Mouse (Mus musculus): Measurements from ENCODE around the gene Stk26. TPM values are rescaled to one million over a fixed set of nuclear protein-coding genes. Genes with fewer than 3 reads are reported as not detected.

Stk26 gene
- polyA plus RNA-seq, 1 experiment from 2014 or later = 12.1 TPM

GRCm38 (mm10) chrX:50903497-50903896 lies 62.6 kb downstream of the Stk26 start:
- WGBS (ENCODE audit: insufficient replicate concordance) = 80% methylated on average over 3 of the region's 3 CpGs
- no peak overlapping the region for H3K4me2 ChIP-seq

DNA sequence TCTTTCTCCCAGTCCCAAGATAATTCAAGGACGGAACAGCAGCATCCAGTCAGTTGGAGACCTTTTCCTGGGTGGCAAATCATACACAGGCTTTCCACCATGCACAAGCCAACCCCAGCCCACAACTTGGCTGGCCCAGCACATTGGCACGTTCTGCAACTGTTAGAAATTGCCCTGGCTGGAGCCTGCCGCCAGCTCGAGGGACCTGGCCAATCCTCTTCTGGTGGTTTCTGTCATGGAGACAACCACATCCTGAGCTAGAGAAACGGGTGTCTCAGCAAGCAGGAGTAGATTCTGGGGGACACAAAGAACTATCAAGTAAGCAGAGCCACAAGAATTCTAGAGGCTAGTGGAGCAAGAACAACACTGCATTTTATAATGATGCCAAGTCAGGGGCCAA lies 69.1 kb downstream of the Stk26 start:
- no peak overlapping the region for H3K9ac ChIP-seq (ENCODE audit: low read depth, low read length)
- ATAC-seq (replicated peaks; ENCODE audit: insufficient number of reproducible peaks, low FRiP score, low TSS enrichment) = no peak
- WGBS (ENCODE audit: insufficient replicate concordance) = 75% methylated on average over 5 of the region's 5 CpGs

More at GRCm38 (mm10) chrX:50903497-50903896, 62.6 kb downstream of the Stk26 start:
- Histone ChIP-seq H3K9me3 (replicated peaks; ENCODE audit: control insufficient read depth, low read length) (no peaks in the 10 kb centered on the region), H3K36me3 (ENCODE audit: control insufficient read depth, insufficient read depth, low read length) (no peaks in the 10 kb centered on the region), H3K27me3 (ENCODE audit: control insufficient read depth, insufficient read depth, low read length) (no peaks in the 10 kb centered on the region), H3K9ac (ENCODE audit: low read depth, low read length) (no peak overlapping the region), H3K27ac (ENCODE audit: low read depth, low read length) (no peak overlapping the region), H3K4me1 (ENCODE audit: control insufficient read depth, insufficient read depth, low read length) (no peaks in the 10 kb centered on the region), H3K4me3 (ENCODE audit: low read depth, low read length) (no peak overlapping the region)
- ATAC-seq (replicated peaks; ENCODE audit: insufficient number of reproducible peaks, low FRiP score, low TSS enrichment) = no peak

GRCm38 (mm10) chrX:50917389-50917788 lies 76.5 kb downstream of the Stk26 start:
- H3K9me3 ChIP-seq (replicated peaks; ENCODE audit: control insufficient read depth, low read length) = no peaks in the 10 kb centered on the region
- no peaks in the 10 kb centered on the region for H3K4me1 ChIP-seq (ENCODE audit: control insufficient read depth, insufficient read depth, low read length)
- H3K4me3 ChIP-seq (ENCODE audit: low read depth, low read length) = no peak overlapping the region
- H3K27ac ChIP-seq (ENCODE audit: low read depth, low read length) = no peak overlapping the region
- no peak for ATAC-seq (replicated peaks; ENCODE audit: insufficient number of reproducible peaks, low FRiP score, low TSS enrichment)
- 49% methylated on average over 3 of the region's 3 CpGs for WGBS (ENCODE audit: insufficient replicate concordance)
- H3K27me3 ChIP-seq (ENCODE audit: control insufficient read depth, insufficient read depth, low read length) = no peaks in the 10 kb centered on the region
- H3K9ac ChIP-seq (ENCODE audit: low read depth, low read length) = no peak overlapping the region
- no peak overlapping the region for H3K4me2 ChIP-seq
- H3K36me3 ChIP-seq (ENCODE audit: control insufficient read depth, insufficient read depth, low read length) = no peaks in the 10 kb centered on the region

More for the DNA sequence above, 69.1 kb downstream of the Stk26 start:
- Histone ChIP-seq H3K4me1 (ENCODE audit: control insufficient read depth, insufficient read depth, low read length) (no peaks in the 10 kb centered on the region), H3K27me3 (ENCODE audit: control insufficient read depth, insufficient read depth, low read length) (no peaks in the 10 kb centered on the region), H3K9me3 (replicated peaks; ENCODE audit: control insufficient read depth, low read length) (no peaks in the 10 kb centered on the region), H3K27ac (ENCODE audit: low read depth, low read length) (no peak overlapping the region), H3K4me2 (no peak overlapping the region), H3K4me3 (ENCODE audit: low read depth, low read length) (no peak overlapping the region), H3K36me3 (ENCODE audit: control insufficient read depth, insufficient read depth, low read length) (no peaks in the 10 kb centered on the region)

DNA sequence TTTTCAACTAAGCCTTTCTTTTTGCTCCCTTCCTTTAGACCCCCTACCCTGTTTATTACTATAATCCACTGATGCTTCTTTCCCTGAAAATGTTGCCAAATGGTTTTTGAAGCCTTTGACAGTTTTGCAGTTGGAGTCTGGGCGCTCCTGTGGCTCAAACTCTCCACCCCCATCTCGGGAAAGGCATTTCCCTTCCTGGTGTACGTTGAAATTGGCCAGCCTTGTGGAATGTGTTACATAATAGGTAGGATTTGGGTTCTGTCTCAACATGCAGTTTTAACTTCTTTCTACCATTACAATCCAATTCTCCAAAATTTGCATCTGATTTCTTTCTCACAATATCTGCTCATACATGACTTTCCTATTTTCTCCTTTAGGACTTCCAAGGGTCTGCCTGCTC lies 77.9 kb downstream of the Stk26 start:
- H3K9ac ChIP-seq (ENCODE audit: low read depth, low read length) = no peak overlapping the region
- no peak overlapping the region for H3K4me2 ChIP-seq
- no peak for ATAC-seq (replicated peaks; ENCODE audit: insufficient number of reproducible peaks, low FRiP score, low TSS enrichment)
- H3K9me3 ChIP-seq (replicated peaks; ENCODE audit: control insufficient read depth, low read length) = no peaks in the 10 kb centered on the region
- no peaks in the 10 kb centered on the region for H3K27me3 ChIP-seq (ENCODE audit: control insufficient read depth, insufficient read depth, low read length)
- H3K36me3 ChIP-seq (ENCODE audit: control insufficient read depth, insufficient read depth, low read length) = no peaks in the 10 kb centered on the region
- H3K4me3 ChIP-seq (ENCODE audit: low read depth, low read length) = no peak overlapping the region
- WGBS (ENCODE audit: insufficient replicate concordance) = 35% methylated on average over 3 of the region's 3 CpGs
- no peak overlapping the region for H3K27ac ChIP-seq (ENCODE audit: low read depth, low read length)
- no peaks in the 10 kb centered on the region for H3K4me1 ChIP-seq (ENCODE audit: control insufficient read depth, insufficient read depth, low read length)

DNA sequence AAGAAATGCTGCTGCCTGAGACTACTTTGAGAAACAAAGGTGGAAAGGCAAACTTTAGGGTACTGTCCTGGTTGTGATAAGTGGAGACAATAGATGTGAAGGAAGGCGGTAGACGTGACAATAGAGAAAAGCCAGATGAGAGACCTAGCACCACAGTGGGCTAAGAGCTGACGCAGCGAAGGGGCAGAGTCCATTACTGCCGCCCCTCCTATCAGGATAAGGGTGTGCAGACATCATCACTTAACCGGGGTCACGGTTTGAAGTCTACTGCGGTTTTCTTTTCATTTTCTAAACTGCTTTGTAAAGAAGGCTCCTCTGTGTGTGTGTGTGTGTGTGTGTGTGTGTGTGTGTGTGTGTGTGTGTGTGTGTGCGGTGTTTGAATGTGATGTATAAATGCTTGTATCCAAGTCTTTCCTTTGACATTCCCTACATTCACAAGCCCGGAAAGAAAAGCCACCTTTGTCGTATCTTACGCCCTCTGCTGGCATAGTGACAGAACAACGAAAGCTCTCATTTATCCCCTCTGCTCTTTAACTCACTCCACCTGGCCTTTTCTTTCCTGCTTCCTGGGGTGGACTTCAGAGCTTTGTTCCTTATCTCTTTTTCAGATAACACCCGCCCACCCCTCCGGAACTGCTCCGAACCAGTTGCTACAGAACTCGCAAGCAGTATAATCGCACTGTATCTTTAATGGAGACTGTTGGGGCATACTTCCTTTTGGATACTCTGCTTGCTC lies 84.0 kb downstream of the Stk26 start:
- H3K9ac ChIP-seq (ENCODE audit: low read depth, low read length) = no peak overlapping the region
- no peak for ATAC-seq (replicated peaks; ENCODE audit: insufficient number of reproducible peaks, low FRiP score, low TSS enrichment)
- H3K4me3 ChIP-seq (ENCODE audit: low read depth, low read length) = no peak overlapping the region; the same call in 1 of the 2 replicates
- WGBS (ENCODE audit: insufficient replicate concordance) = 33% methylated on average over 18 of the region's 18 CpGs
- no peaks in the 10 kb centered on the region for H3K4me1 ChIP-seq (ENCODE audit: control insufficient read depth, insufficient read depth, low read length)
- H3K36me3 ChIP-seq (ENCODE audit: control insufficient read depth, insufficient read depth, low read length) = no peaks in the 10 kb centered on the region
- H3K4me2 ChIP-seq = peak overlapping the region; percentile 24; the same call in 1 of the 2 replicates
- H3K27ac ChIP-seq (ENCODE audit: low read depth, low read length) = no peak overlapping the region
- no peaks in the 10 kb centered on the region for H3K9me3 ChIP-seq (replicated peaks; ENCODE audit: control insufficient read depth, low read length)
- H3K27me3 ChIP-seq (ENCODE audit: control insufficient read depth, insufficient read depth, low read length) = no peaks in the 10 kb centered on the region

DNA sequence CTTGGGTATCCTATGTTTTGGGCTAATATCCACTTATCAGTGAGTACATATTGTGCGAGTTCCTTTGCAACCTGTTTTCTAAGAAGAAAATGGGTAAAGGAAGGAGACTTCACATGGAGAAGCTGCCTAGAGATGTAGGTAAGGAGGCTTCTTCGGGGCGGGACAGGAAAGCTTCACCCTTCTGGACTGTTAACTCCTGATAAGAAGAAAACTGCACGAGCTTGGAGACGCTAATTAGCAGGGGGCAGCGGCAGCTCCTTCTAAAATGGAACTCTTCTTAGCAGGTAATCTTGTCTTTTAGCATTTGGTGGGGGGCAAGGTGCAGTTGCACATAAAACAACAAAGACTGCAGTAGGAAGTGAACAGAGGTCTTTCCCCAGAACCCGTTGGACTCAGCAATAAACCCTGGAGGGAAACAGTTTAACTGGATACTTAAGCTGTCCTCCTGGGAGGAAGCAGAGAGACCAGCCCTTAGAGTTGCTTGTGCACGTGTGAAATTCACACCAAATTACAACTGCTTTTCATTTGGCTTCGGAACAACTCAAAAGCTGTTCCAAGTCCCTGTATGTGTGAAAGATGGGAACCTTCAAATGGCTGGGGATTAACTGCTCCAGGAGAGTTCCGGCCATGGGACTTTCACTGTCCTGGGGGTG lies 86.2 kb downstream of the Stk26 start:
- no peak for ATAC-seq (replicated peaks; ENCODE audit: insufficient number of reproducible peaks, low FRiP score, low TSS enrichment)
- WGBS (ENCODE audit: insufficient replicate concordance) = 50% methylated on average over 10 of the region's 10 CpGs
- H3K27ac ChIP-seq (ENCODE audit: low read depth, low read length) = no peak overlapping the region

DNA sequence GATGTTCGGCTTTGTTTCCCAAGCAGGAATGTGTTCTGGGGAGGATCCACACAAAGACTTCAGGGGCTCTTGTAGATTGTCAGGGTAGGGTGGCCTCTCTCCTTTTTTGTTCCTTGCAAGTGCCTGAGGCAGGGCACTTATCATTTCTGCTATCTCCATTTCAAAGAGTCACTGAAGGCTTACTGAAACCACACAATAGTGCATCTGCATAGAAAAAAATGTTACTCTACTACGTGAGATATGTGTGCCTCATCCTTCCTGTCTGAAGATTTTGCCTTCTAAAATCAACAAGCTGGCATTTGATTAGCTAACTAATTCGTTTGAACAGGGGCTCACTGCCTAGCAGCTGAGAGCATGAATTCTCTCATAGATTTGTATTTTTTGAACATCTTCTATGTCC lies 89.5 kb downstream of the Stk26 start:
- Histone ChIP-seq H3K9me3 (replicated peaks; ENCODE audit: control insufficient read depth, low read length) (no peaks in the 10 kb centered on the region), H3K27ac (ENCODE audit: low read depth, low read length) (no peak overlapping the region), H3K27me3 (ENCODE audit: control insufficient read depth, insufficient read depth, low read length) (no peaks in the 10 kb centered on the region), H3K4me2 (no peak overlapping the region), H3K4me3 (ENCODE audit: low read depth, low read length) (no peak overlapping the region), H3K9ac (ENCODE audit: low read depth, low read length) (no peak overlapping the region), H3K36me3 (ENCODE audit: control insufficient read depth, insufficient read depth, low read length) (no peaks in the 10 kb centered on the region), H3K4me1 (ENCODE audit: control insufficient read depth, insufficient read depth, low read length) (no peaks in the 10 kb centered on the region)
- no peak for ATAC-seq (replicated peaks; ENCODE audit: insufficient number of reproducible peaks, low FRiP score, low TSS enrichment)
- 46% methylated on average over 3 of the region's 3 CpGs for WGBS (ENCODE audit: insufficient replicate concordance)

More for the DNA sequence above, 86.2 kb downstream of the Stk26 start:
- no peaks in the 10 kb centered on the region for H3K27me3 ChIP-seq (ENCODE audit: control insufficient read depth, insufficient read depth, low read length)
- no peaks in the 10 kb centered on the region for H3K9me3 ChIP-seq (replicated peaks; ENCODE audit: control insufficient read depth, low read length)
- no peaks in the 10 kb centered on the region for H3K4me1 ChIP-seq (ENCODE audit: control insufficient read depth, insufficient read depth, low read length)
- no peak overlapping the region for H3K4me2 ChIP-seq
- no peak overlapping the region for H3K4me3 ChIP-seq (ENCODE audit: low read depth, low read length)
- no peaks in the 10 kb centered on the region for H3K36me3 ChIP-seq (ENCODE audit: control insufficient read depth, insufficient read depth, low read length)
- H3K9ac ChIP-seq (ENCODE audit: low read depth, low read length) = no peak overlapping the region

GRCm38 (mm10) chrX:50937117-50937516 lies 96.3 kb downstream of the Stk26 start:
- H3K36me3 ChIP-seq (ENCODE audit: control insufficient read depth, insufficient read depth, low read length) = no peaks in the 10 kb centered on the region
- H3K9ac ChIP-seq (ENCODE audit: low read depth, low read length) = no peak overlapping the region
- H3K9me3 ChIP-seq (replicated peaks; ENCODE audit: control insufficient read depth, low read length) = no peaks in the 10 kb centered on the region
- no peak overlapping the region for H3K27ac ChIP-seq (ENCODE audit: low read depth, low read length)
- WGBS (ENCODE audit: insufficient replicate concordance) = 69% methylated on average over 3 of the region's 3 CpGs
- no peak overlapping the region for H3K4me3 ChIP-seq (ENCODE audit: low read depth, low read length)
- no peaks in the 10 kb centered on the region for H3K4me1 ChIP-seq (ENCODE audit: control insufficient read depth, insufficient read depth, low read length)
- no peaks in the 10 kb centered on the region for H3K27me3 ChIP-seq (ENCODE audit: control insufficient read depth, insufficient read depth, low read length)
- no peak overlapping the region for H3K4me2 ChIP-seq
- ATAC-seq (replicated peaks; ENCODE audit: insufficient number of reproducible peaks, low FRiP score, low TSS enrichment) = no peak
